Mouse (Mus musculus) liver, embryonic 15.5 days (tissue): ENCODE data around the gene Csk. TPM values are rescaled to one million over a fixed set of nuclear protein-coding genes. Genes with fewer than 3 reads are reported as not detected.
A peak's percentile ranks its signal among the peaks of the same experiment; 100 is the strongest.

ENCODE experiments used
- ATAC-seq: fragments of 200-750 bp; cut with Nextera tagmentation; 2 replicates; pipeline ENCODE4 v1.8.0; 2017; ENCODE audit warnings: moderate number of reproducible peaks, mild to moderate bottlenecking, moderate library complexity; ENCODE audit not compliant: insufficient read depth
- H3K27ac ChIP-seq: fragments of 300-500 bp; sonication (generic); replicated peaks from 2 replicates; pipeline ENCODE4 v1.5.1; 2015; ENCODE audit warnings: mild to moderate bottlenecking, inconsistent platforms
- H3K27me3 ChIP-seq: fragments of 300-500 bp; sonication (generic); 2 replicates; pipeline ENCODE4 v1.6.1; 2015; ENCODE audit warnings: mild to moderate bottlenecking, inconsistent platforms
- H3K36me3 ChIP-seq: fragments of 300-500 bp; sonication (generic); replicated peaks from 2 replicates; pipeline ENCODE4 v1.6.1; 2015; ENCODE audit warnings: moderate library complexity, mild to moderate bottlenecking, inconsistent platforms
- H3K4me1 ChIP-seq: fragments of 300-500 bp; sonication (generic); replicated peaks from 2 replicates; pipeline ENCODE4 v1.6.1; 2015; ENCODE audit warnings: inconsistent platforms
- H3K4me2 ChIP-seq: fragments of 300-500 bp; sonication (generic); 2 replicates; pipeline ENCODE4 v1.6.1; 2015; ENCODE audit warnings: moderate library complexity, mild to moderate bottlenecking, inconsistent platforms
- H3K4me3 ChIP-seq: fragments of 300-500 bp; sonication (generic); replicated peaks from 2 replicates; pipeline ENCODE4 v1.5.1; 2015; ENCODE audit warnings: mild to moderate bottlenecking, inconsistent platforms
- H3K9ac ChIP-seq: fragments of 300-500 bp; sonication (generic); 2 replicates; pipeline ENCODE4 v1.6.1; 2015; ENCODE audit warnings: moderate library complexity, mild to moderate bottlenecking, inconsistent platforms
- H3K9me3 ChIP-seq: fragments of 300-500 bp; sonication (generic); replicated peaks from 2 replicates; pipeline ENCODE4 v1.6.1; 2016; ENCODE audit warnings: inconsistent platforms
- WGBS: fragments of 180-500 bp; shearing (Covaris S2); methylation state at CpG from one replicate; pipeline ENCODE4 v1.1.7; 2015; ENCODE audit warnings: mixed read lengths; ENCODE audit not compliant: insufficient replicate concordance; 5-methylcytosine and 5-hydroxymethylcytosine counted together
- polyA plus RNA-seq: library from polyadenylated mRNA; unstranded; fragments of >200 nt; fragmentation: Nextera tagmentation; extraction: Ambion mirVana; gene quantifications from 2 replicates; pipeline ENCODE4 v1.2.1, GENCODE M21; 2015

Gene Csk
- polyA plus RNA-seq, 1 experiment from 2014 or later, result 15.4 TPM

DNA sequence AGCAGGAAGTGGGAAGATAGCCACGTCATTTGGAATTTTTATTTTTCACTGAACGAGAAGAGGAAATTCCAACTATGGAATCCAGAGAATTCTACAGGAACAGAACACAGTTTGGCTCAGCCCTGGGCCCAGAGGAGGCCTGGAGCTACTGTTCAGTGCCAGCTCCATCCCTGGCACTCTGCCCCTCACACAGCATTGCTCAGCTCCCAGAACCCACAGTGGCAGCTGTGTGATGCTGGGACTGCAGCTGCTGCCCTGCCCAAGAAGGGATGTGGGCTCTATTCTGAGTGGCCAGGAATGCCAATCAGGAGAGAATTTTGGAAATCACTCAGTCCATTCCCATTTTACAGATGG lies 52.1 kb downstream of the Csk start:
- H3K36me3 ChIP-seq, result no peaks in the 10 kb centered on the region
- H3K4me3 ChIP-seq, result no peak overlapping the region
- no peak overlapping the region for H3K4me2 ChIP-seq
- WGBS, result 49% methylated on average over 2 of the region's 2 CpGs
- no peak overlapping the region for H3K9ac ChIP-seq
- no peak overlapping the region for H3K27ac ChIP-seq
- H3K27me3 ChIP-seq, result peaks cover 35% of the 10 kb centered on the region
- no peaks in the 10 kb centered on the region for H3K9me3 ChIP-seq
- peaks cover 11% of the 10 kb centered on the region for H3K4me1 ChIP-seq
- no peak for ATAC-seq

GRCm38 (mm10) chr9:57600620-57601352 lies 52.6 kb downstream of the Csk start:
- peaks cover 29% of the 10 kb centered on the region for H3K27me3 ChIP-seq
- H3K4me1 ChIP-seq, result peaks cover 11% of the 10 kb centered on the region
- no peaks in the 10 kb centered on the region for H3K9me3 ChIP-seq
- no peak overlapping the region for H3K9ac ChIP-seq
- no peak overlapping the region for H3K4me2 ChIP-seq
- H3K27ac ChIP-seq, result no peak overlapping the region
- H3K36me3 ChIP-seq, result no peaks in the 10 kb centered on the region
- H3K4me3 ChIP-seq, result no peak overlapping the region
- ATAC-seq, result no peak
- WGBS, result 15% methylated on average over 3 of the region's 3 CpGs

DNA sequence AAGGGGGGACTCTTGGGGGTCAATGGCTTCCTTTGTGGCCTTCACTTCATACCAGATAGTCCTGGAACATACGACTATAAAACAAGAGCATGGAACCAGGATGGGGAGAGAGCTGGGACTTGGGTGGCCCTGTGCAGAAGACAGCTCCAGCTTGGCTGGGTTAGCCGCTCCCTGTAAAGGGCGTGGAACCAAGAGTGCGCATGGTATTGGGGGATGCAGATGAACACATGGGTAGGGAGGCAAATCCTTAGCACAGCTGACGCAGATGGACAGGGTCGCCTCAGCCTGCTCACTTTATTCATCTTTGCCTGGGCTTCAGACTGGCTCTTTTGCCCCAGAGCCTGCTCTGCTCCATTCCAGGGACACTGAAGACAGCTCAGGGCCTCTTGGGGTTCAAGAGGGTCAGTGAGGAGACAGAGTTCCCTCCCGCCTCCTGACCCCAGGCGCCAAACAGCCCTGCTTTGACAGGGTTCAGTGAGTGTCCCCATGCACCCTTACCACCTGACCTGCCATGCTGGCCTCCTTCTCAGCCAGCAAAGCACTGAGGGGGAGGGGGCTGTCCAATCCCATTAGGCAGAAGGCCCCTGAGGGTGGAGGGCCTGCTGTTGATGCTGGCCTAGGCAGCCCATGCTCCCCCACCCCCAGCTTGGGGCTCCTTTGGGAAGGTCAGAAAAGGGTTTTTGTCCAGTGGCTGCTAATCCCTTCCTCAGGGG lies 54.4 kb downstream of the Csk start:
- no peak overlapping the region for H3K9ac ChIP-seq
- H3K9me3 ChIP-seq, result no peaks in the 10 kb centered on the region
- H3K4me1 ChIP-seq, result peaks cover 16% of the 10 kb centered on the region
- H3K4me2 ChIP-seq, result no peak overlapping the region
- H3K27me3 ChIP-seq, result peaks cover 13% of the 10 kb centered on the region
- H3K36me3 ChIP-seq, result peaks cover 3% of the 10 kb centered on the region; the same call in 1 of the 2 replicates
- no peak overlapping the region for H3K4me3 ChIP-seq
- 55% methylated on average over 8 of the region's 8 CpGs for WGBS
- no peak for ATAC-seq
- no peak overlapping the region for H3K27ac ChIP-seq

- H3K36me3 ChIP-seq, result peaks cover 9% of the 10 kb centered on the region; the same call in 1 of the 2 replicates
- no peak overlapping the region for H3K27ac ChIP-seq
- ATAC-seq, result no peak
- peaks cover 21% of the 10 kb centered on the region for H3K4me1 ChIP-seq
- peaks cover 8% of the 10 kb centered on the region; the same call in 1 of the 2 replicates for H3K27me3 ChIP-seq
- 30% methylated on average over 4 of the region's 4 CpGs for WGBS
- no peak overlapping the region for H3K9ac ChIP-seq
- H3K9me3 ChIP-seq, result no peaks in the 10 kb centered on the region
- no peak overlapping the region for H3K4me3 ChIP-seq
- no peak overlapping the region for H3K4me2 ChIP-seq
Measured at GRCm38 (mm10) chr9:57597929-57598382, 55.5 kb downstream of the Csk start.

- WGBS, result 74% methylated on average over 8 of the region's 8 CpGs
- no peak overlapping the region for H3K27ac ChIP-seq
- H3K36me3 ChIP-seq, result peaks cover 12% of the 10 kb centered on the region; the same call in 1 of the 2 replicates
- peaks cover 21% of the 10 kb centered on the region for H3K4me1 ChIP-seq
- H3K9ac ChIP-seq, result no peak overlapping the region
- H3K4me3 ChIP-seq, result no peak overlapping the region
- no peak overlapping the region for H3K4me2 ChIP-seq
- peaks cover 5% of the 10 kb centered on the region; the same call in 1 of the 2 replicates for H3K27me3 ChIP-seq
- ATAC-seq, result no peak
- no peaks in the 10 kb centered on the region for H3K9me3 ChIP-seq
Measured at GRCm38 (mm10) chr9:57597265-57597664, 56.2 kb downstream of the Csk start.

GRCm38 (mm10) chr9:57594174-57594509 lies 59.3 kb downstream of the Csk start:
- Histone ChIP-seq H3K4me1 (peaks cover 22% of the 10 kb centered on the region), H3K27me3 (no peaks in the 10 kb centered on the region), H3K9ac (no peak overlapping the region), H3K27ac (no peak overlapping the region), H3K9me3 (no peaks in the 10 kb centered on the region), H3K36me3 (peaks cover 14% of the 10 kb centered on the region; the same call in 1 of the 2 replicates), H3K4me2 (no peak overlapping the region), H3K4me3 (no peak overlapping the region)
- WGBS, result 66% methylated on average over 9 of the region's 9 CpGs
- ATAC-seq, result no peak

- H3K9ac ChIP-seq, result no peak overlapping the region
- no peak overlapping the region for H3K4me3 ChIP-seq
- H3K9me3 ChIP-seq, result no peaks in the 10 kb centered on the region
- peaks cover 27% of the 10 kb centered on the region for H3K4me1 ChIP-seq
- H3K4me2 ChIP-seq, result no peak overlapping the region
- no peak for ATAC-seq
- H3K27ac ChIP-seq, result no peak overlapping the region
- no peaks in the 10 kb centered on the region for H3K27me3 ChIP-seq
- peaks cover 14% of the 10 kb centered on the region; the same call in 1 of the 2 replicates for H3K36me3 ChIP-seq
- WGBS, result 64% methylated on average over 12 of the region's 12 CpGs
Measured at GRCm38 (mm10) chr9:57593454-57594173, 59.8 kb downstream of the Csk start.

GRCm38 (mm10) chr9:57590726-57591125 lies 62.7 kb downstream of the Csk start:
- Histone ChIP-seq H3K27me3 (no peaks in the 10 kb centered on the region), H3K4me1 (peaks cover 30% of the 10 kb centered on the region), H3K4me3 (no peak overlapping the region), H3K4me2 (no peak overlapping the region), H3K27ac (no peak overlapping the region), H3K9me3 (no peaks in the 10 kb centered on the region), H3K9ac (no peak overlapping the region), H3K36me3 (peaks cover 25% of the 10 kb centered on the region)
- 50% methylated on average over 5 of the region's 5 CpGs for WGBS
- ATAC-seq, result no peak

DNA sequence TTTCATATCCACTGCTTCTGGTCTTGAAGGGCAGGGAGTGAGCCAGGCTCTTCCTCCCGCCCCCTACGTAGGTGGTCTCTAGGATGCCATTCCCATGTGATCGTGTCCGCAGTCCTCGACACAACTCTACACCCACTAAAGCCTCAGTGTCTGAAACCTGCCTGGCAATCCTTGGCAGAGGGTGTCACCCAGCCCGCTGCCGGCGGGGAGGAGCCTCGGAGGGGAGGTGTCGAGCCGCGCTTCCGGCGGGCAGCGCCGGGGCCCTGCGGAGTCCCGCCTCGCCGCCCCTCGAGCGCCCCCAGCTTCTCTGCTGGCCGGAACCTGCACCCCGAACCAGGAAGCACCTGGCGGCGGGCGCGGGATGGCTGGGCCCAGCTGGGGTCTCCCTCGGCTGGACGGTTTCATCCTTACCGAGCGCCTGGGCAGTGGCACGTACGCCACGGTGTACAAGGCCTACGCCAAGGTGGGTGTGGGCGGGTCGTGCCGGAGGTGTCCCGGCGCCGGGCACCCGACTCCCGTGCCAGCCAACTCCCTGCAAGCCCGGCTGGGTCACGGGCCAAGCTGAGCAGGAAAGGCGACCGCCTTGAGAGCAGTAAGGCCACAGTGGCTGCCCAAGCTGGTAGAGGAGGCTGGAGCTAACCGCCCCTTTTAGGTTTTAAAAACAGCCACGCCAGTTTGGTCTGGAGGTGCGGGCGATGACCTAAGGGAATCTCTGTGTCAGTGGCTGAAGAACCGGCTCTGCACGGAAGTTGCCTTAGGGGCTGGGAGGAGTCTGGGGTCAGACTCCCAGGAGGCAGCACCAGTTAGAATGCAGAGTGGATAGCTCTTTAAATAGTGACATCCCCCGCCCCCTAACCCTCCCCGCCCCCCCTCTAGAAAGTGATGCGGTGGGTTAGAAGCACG lies 64.0 kb downstream of the Csk start, which contains the start of gene Ulk3:
Gene Ulk3, plus strand, starts transcription at position 229 of the 903 bp plus-strand sequence.
- Histone ChIP-seq H3K9me3 (no peaks in the 10 kb centered on the region), H3K36me3 (peaks cover 31% of the 10 kb centered on the region), H3K9ac (peak within 1 kb of the TSS; percentile 72), H3K4me3 (peak within 1 kb of the TSS; percentile 78), H3K4me1 (peaks cover 30% of the 10 kb centered on the region), H3K27me3 (no peaks in the 10 kb centered on the region), H3K4me2 (peak within 1 kb of the TSS; percentile 93), H3K27ac (peak within 1 kb of the TSS; percentile 74)
- peak; percentile 79 for ATAC-seq
- under 1% methylated on average over 58 of the region's 58 CpGs for WGBS

DNA sequence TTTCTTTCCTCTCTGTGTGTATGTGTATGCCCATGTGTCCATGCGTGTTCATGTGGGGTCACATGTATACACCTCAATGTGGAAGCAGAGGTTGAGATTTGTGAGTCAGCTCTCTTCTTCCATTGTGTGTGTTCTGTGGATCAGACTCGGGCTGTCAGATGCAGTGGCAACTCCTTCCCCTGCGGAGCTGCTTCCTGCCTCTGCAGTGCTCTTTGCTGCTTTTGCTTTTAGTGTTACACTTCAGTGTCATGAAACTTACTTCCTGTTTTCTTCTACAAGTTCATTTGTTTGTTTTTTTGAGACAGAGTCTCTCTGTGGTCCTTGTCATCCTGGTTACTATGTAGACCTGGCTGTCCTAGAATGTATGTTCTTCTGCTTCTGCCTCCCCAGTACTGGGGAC lies 68.4 kb downstream of the Csk start:
- no peak overlapping the region for H3K4me3 ChIP-seq
- no peaks in the 10 kb centered on the region for H3K9me3 ChIP-seq
- no peak for ATAC-seq
- no peak overlapping the region for H3K27ac ChIP-seq
- H3K4me1 ChIP-seq, result peaks cover 16% of the 10 kb centered on the region
- no peak overlapping the region for H3K9ac ChIP-seq
- no peaks in the 10 kb centered on the region for H3K27me3 ChIP-seq
- H3K4me2 ChIP-seq, result no peak overlapping the region
- peaks cover 61% of the 10 kb centered on the region for H3K36me3 ChIP-seq
- WGBS, result 59% methylated on average over 3 of the region's 3 CpGs
